Mouse (Mus musculus): ENCODE measurements around the gene Gm20422.

Gm20422 gene

DNA sequence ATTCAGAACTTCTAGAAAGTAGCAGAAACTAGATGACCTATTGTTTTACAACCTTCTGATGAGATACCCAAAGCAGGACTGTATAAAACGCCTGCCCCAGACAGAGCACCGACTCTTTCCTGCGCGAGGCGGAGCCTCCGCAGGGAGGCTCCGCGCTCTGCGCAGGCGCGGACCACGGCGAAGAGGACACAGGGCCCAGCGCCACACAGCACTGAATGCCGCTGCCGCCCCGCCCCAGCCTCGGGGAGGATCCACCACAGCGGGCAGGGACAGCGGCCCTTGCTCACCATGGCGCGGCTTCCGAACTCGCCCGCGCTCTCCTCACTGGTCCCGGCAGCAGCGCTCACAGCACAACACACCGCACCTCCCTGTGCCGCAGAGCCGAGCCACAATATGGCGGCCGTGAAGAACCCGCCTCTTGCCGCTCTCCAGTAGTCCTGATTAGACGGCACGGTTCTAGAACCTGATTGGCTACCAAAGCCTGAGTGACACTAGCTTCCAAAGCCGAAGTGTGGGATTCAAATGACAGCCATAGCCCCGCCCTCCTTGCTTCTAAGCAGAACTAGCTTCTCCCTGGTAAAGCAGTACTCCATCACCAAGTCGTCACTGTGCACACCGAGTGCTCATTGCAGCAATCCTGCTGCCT, at the start of gene Gm20422:
Gm20422 (minus strand) TSS at position 384 of the 646 bp plus-strand sequence.
- DNase-seq, result peak; percentile 87

DNA sequence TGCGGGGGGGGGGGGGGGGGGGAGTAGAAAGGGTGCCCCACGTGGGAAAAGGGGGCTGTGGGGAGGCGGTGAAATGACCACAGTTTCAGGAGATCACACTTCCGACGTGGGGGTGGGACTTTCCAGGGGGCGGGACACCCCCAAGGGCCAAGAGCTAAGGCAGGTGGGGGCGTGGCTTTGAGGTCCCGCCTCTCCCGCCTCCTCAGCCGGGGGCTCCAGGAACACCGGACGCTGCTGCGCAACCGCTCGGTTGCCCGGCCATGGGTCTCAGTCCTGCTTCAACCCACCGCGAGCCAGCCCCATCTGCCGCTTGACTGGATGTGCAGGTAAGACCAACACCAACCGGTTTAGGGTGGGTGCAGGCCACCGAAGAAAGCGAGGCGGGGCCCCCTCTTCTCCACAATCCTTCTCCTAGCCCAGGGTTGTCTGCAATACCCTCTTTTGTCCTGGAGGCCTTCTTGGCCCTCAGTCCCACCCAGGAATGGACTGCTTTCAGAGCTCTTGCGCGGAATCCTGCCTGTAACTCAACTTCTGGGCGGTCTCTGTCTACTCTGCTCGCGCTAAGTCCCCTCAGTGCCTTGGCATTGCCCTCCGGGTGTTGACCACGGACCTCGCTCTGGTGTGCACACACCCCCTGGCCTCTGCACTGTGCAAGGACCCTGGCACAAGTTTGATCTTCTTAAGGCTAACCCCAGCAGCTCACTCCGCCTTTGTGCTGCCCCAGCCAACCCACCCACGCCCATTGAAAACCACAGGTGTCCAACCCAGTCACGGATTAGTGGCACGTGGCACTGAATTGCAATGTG, 47.9 kb upstream of the Gm20422 start, which contains the start of gene Lpar2:
Lpar2 (plus strand) TSS at position 44 of the 806 bp plus-strand sequence.
- DNase-seq, result no peak

DNA sequence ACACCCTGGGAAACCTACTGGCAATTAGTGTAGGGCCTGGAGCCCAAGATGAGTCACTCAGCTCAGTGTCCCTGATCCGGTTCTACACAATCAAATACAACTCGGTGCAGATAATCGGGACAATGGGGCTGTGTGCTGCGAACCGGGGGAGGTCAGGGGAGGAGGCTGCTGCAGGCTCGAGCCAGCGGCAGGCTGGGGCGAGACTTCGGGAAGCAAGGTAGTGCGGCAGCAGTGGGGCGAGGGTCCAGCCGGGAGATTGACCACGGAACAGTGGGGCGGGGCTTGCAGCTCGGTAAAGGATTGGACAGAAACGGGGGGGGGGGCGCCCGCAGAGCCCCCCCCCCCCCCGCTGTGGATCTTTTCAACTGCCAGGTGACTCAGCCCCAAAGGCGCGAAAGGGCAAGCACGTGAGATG, 47.3 kb upstream of the Gm20422 start:
- no peak for DNase-seq

DNA sequence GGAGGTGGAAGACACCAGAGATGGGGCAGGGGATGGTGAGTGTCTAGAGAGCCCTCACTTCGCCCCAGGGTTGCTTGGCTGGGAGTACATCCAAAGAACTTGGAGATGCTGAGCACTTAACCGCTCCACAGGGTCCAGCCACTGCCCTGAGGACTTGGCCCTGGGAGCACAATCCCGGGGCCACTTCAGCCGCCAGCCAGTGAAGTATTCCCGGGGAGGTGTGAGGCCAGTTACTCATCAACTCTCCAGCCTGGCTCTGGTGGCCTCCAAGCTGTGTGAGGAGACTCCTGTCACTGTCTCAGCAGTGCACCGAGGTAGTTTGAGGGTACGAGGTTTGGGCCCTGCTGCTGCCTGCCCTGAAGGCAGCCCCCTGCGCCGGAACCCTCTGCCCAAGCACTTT, 45.8 kb upstream of the Gm20422 start:
- DNase-seq, result no peak

DNA sequence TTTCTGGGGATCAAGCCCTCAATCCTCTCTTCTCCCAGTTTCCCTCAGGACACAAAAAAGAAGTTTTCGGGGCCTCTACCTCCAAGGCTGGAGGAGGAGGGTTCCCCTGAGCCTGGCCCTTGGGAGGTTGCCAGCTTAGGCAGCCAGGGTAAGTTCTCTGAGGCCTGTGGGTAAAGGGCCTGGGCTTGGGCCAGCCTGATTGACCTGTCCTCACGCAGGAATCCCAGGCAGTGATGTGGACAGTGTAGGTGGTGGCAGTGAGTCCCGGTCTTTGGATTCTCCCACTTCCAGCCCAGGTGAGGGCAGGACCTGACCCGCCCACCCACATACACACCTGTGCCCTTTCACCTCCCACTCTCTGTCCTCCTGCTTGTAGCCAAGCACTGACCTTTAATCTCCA, 40.7 kb upstream of the Gm20422 start:
- DNase-seq, result no peak

DNA sequence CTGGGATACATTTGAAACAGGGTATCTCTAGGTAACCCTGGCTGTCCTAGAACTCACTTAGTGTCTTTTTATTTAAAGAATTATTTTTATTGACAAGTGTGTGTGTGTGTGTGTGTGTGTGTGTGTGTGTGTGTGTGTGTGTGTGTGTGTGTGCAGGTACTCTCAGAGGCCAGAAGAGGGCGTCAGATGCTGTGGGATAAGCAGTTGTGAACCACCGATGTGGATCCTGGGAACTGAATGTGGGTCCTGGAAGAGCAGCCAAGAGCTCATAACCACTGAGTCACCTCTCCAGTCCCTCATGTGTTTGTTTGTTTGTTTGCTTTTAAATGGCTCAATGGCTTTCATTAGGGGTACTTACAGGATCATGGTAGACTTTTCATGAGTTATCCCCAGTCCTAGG, 40.2 kb upstream of the Gm20422 start:
- no peak for DNase-seq

DNA sequence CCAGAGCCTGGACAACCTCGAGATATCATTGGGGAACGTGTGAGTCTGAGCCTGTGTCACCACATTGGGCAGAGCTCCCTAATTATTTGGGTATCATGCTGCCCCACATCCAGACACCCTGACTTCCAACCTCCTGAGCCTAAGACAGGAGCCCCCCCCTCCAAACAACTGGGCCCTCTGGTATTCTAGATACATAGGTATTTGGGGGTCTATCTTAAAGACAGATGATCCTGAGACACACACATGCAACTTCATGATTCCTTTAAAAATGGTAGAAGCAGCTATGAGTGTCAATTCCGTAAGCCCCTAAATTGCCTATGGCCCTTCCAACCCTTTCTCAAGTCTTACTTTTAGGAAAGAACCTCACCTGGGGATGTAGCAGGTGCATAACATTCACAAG, 35.1 kb upstream of the Gm20422 start:
- no peak for DNase-seq

DNA sequence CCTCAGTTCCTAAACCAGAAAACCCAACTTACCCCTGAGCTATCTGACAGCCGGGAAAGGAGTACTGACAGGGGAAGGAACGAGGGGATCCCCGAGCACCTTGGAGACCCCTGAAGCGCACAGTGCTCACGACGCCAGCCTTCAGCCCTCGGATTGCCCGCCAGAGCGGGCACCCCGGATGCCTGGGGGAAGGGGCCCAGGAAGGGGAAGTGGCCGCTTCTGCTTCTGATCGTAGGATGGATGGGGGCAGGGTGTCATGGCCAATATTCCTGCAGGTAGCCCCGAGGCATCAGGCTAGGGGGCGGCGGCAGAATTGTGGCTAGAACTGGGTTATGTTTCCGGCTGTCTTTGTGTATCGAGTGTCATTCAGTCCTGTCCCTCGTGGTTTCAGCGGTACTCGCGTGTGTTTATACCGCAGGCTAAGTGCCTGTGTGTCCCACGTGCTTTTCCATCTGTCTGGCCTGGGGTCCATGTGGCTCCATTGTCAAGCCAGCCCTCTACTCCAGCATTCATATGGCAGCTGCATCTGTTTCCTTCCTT, 34.2 kb upstream of the Gm20422 start:
- DNase-seq, result no peak

DNA sequence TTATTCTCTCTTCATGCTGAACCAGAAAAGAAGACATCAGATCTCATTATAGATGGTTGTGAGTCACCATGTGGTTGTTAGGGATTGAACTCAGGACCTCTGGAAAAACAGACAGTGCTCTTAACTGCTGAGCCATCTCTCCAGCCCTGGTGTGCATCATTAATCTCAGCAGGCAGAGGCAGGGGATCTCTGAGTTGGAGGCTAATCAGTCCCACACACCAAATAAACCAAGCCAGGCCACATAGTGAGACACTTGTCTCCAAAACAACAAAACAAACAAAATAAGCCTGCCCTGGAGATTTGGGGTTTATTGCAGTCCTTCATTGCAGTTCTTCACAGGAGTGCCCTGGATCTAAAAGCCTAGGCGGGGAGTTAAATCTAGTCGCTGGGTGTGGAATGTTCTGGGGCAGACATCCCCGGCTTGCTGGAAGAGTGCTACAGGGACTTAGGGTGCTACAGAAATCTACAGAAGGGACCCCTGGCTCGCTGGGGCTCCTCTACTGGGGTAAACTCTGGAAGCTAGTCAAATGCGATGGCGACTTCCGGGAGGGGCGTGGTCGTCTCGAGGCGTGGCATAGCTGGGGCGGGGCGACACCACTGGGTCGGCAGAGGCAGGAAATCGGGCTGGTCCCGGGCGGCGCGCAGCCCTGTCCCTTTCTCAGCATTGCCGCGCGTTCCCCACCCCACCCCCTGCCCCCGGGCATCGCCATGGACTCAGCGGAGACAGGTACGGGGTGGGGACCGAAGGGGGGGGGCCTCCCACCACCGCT, 33.6 kb upstream of the Gm20422 start, which contains the start of gene Gmip:
Gmip (plus strand) TSS at position 586 of the 770 bp plus-strand sequence.
- DNase-seq, result no peak

DNA sequence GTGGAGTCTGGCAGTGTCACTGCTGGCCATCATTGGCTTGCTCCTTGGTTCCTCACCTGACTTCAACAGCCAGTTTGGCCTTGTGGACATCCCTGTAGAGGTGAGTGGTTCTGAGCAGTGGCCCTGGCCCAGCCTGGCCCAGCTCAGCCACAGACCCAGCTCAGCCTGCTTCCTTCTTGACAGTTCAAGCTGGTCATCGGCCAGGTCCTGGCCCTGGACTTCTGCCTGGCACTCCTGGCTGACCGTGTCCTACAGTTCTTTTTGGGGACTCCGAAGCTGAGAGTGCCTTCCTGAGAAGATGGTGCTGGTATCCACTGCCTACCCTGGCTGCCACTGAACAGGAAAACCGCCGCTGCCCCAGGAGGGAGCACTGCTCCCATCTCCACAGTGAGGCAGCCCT, 32.5 kb upstream of the Gm20422 start:
- no peak for DNase-seq

DNA sequence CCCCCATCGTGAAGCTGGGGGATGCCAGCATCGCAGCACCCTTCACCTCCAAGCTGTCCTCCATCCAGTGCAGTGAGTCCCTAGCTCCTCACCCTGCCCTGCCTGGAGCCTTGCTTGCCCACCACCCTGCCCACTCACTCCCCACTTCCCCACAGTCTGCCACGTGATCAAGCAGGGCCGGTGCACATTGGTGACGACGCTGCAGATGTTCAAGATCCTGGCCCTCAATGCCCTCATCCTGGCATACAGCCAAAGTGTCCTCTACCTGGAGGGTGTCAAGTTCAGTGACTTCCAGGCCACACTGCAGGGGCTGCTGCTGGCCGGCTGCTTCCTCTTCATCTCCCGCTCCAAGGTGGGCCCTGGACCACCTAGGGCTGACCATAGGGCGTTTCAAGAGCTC, 30.8 kb upstream of the Gm20422 start:
- no peak for DNase-seq

DNA sequence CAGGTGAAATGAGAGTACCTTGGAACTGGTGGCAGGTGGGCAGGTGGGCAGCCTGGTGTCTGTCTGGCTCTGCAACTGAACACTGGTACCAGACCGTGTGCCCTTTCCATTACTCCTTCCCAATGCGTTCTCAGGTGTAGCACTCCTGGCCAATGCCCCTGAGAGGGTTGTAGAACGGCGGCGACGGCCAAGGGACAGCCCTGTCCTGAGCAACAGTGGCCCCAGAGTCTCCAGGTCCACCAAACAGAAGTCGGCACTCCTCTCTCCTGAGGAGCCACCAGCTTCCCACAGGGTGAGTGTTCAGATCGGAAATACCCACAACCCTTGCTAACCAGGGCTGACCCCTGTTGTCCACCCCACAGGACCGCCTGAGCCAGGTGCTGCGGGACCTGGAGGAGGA, 30.4 kb upstream of the Gm20422 start:
- DNase-seq, result no peak

DNA sequence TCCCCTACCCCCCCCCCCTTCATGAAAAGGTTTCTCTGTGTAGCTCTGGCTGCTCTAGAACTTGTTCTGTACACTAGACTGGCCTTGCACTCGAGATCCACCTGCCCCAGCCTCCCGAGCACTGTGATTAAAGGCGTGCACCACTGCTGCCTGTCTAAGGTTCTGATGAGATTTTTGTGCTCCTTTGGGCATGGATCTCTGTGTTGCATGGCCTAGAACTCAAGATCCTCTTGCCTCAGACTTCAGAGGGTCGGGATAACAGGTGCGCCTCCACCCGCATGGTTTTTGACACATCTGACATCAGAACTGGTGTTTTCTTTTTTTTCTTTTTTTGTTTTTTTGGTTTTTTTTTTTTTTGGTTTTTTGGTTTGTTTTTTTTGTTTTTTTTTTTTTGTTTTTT, 29.9 kb upstream of the Gm20422 start:
- DNase-seq, result no peak

DNA sequence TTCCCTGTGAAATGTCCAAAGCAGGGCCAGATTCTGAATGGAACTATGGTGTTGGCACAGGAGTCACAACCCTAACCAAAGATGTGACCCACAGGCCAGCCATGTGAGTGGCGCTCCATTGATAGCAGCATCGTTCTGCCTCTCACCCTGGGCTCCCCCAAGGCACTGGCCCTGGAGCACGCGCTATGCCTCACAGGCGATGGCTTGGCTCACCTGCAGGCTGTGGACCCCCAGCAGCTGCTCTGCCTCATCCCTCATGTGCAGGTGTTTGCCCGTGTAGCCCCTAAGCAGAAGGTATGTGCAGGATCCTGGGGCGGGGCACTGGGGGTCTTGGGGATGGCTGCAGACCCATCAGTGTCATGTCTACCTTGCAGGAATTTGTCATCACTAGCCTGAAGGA, 28.7 kb upstream of the Gm20422 start:
- DNase-seq, result no peak

DNA sequence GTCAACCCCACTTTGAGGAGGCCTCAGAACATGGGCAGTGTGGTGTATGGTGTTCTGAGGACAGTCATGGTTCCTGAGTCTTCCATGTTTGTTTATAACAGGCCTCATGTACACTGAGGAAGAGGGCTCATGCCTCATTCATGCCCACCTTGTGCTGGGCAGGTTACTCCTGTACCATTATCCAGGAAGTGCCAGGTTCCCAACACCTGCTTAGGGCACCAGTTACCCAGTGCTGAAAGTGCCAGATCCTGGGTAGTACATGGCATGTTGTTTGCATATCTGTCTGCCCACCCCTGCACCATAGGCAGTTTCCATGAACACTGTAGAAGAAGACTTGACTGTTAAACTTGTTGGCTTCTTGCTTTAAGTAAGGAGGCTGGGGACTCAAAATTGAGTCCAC, 27.5 kb upstream of the Gm20422 start:
- no peak for DNase-seq

DNA sequence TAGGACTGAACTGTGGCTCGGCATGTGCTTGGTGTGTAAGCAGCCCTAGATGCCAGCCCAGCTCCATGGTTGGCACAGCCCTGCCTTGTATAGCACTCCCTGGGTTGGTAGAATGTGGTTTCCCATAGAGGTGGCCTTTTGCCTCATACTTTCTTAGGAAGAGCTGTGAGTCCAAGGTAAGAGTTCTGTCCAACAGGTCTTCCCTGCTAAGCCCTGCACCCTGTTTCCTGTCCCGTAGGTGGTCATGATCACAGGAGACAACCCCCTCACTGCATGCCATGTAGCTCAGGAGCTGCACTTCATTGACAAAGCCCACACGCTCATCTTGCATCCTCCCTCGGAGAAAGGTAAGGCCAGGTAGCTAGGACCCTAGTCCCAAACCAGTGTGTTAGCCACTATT, 27.1 kb upstream of the Gm20422 start:
- DNase-seq, result no peak

DNA sequence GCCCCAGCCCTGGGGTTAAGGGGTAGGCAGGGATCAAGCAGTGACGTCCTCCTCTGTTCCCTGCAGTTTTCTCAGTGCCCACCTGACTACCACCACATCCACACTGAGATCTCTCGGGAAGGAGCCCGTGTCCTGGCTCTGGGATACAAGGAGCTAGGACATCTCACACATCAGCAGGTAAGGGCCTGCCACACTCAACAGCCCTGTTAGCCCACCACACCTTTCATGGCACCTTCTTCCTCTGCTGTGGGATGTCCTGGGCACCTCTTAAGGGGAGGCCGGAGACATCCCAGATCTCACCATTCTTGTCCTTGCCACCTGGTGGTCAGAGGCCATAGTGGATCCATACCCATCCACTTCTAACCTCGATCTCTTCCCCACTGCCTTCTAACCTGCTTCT, 25.3 kb upstream of the Gm20422 start:
- DNase-seq, result no peak

DNA sequence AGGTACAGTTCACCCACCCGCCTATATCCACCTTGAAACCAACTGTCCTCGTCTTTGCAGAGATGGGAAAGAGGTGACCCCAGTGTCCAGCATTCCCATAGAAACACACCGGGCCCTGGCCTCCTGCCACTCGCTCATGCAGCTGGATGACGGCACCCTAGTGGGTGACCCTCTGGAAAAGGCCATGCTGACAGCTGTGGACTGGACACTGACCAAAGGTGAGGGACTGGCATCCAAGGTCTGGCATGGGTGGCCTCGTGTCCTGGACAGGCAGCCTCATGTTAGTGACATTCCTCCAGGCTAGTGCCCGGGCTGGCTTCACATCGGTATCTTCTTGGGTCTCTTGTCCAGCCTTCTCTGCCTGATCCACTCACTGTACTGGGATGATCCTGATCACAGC, 24.6 kb upstream of the Gm20422 start:
- DNase-seq, result no peak

DNA sequence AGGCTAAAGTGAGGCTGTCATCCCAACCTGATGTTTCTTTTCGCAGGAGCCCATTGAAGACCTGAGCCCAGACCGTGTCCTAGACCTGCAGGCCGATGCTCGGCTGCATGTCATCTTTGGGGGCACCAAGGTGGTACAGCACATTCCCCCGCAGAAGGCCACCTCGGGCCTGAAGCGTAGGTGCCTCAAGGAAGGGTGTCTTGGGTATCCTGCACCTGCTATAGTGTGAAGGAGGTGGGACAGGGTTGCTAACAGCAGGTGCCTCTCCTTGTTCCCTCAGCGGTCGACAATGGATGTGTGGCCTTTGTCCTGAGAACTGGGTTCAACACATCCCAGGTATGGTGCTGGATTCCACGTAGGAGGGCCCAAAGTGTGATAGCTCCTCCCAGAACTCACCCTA, 23.0 kb upstream of the Gm20422 start:
- DNase-seq, result no peak

DNA sequence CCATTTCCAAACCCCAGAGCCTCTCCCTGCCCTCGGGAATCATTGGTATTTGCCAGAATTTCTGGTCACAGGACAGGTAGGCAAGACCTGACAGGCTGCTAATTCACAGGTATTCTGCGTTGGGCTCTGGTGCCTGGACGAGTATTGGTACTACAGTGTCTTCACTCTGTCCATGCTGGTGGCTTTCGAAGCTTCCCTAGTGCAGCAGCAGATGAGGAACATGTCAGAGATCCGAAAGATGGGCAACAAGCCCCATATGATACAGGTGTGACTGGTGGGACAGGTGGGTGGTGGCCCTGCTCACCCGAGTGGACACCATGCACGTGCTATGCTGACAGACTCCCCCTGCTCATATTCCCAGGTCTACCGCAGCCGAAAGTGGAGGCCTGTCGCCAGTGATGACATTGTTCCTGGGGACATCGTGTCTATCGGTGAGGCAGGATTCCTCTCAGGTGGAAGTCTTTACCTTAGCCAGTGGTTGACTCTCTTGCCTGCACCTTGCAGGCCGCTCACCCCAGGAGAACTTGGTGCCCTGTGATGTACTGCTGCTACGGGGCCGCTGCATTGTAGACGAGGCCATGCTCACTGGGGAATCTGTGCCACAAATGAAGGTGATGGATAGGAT, 22.1 kb upstream of the Gm20422 start:
- DNase-seq, result no peak

DNA sequence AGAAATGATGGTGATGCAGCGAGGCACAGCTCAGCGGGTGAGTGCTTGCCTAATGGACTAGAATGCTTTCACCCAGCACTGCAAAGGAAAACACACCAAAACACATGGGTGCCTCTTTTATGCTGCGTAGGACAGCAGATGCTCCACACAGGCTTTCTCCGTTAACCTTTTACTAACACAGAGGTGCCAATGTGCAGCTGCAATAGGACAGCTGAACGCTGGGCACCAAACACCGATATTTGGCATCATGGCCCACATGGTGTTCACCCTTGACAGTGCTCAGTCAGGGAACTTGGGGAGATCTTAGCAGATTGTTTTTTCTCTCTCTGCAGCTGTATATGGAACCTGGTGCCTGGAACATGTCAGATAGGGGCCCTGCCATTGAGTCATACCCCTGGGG, 20.2 kb upstream of the Gm20422 start:
- no peak for DNase-seq

DNA sequence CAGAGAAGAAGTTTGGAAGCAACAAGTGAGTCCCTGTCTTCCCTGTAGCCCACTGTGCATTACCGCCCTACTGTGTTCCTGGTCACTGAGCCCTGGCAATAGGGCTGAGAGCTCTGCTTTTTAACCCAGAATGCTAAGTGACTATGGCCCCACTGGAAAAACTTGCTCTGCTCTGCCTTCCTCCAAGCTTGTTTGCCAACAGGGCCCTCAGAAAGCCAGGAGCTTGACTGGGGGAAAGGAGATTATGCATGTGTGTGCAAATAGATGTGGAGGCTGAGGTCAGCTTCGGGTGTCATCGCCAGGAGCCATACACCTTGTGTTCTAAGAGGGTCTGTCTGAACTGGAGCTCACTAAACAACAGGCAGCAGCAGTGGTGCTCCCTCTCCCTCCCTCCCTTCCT, 19.4 kb upstream of the Gm20422 start:
- no peak for DNase-seq

DNA sequence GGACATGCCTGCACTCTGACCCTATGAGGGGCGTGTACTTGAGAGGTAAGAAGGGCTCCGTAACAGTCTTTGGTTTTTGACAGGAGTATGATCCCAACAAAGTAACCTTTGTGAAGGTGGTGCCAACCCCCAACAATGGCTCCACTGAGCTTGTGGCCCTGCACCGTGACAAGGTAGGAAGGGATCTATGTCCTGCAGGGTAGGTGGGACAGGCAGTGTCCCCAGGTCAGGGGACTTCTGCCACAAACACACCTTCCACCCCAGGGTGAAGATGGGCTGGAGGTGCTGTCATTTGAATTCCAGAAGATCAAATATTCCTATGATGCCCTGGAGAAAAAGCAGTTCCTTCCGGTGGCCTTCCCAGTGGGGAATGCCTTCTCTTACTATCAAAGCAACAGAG, 19.0 kb upstream of the Gm20422 start:
- DNase-seq, result no peak

Measured in cerebellum, adult 8-10 months (tissue).